Mouse (Mus musculus): ENCODE results near the gene Zfp952. TPM values are rescaled to one million over a fixed set of nuclear protein-coding genes. Genes with fewer than 3 reads are reported as not detected.

Zfp952 gene
- total and polyA plus RNA-seq, 3 experiments = 4.2 to 5.7 (median 5.5) TPM

- Histone ChIP-seq H3K4me1 (ENCODE audit: control insufficient read depth in 1 of 2, insufficient read depth in 2 of 2) (no peaks in the 10 kb centered on the region), H3K27ac (ENCODE audit: insufficient read depth, low read depth) (no peak overlapping the region), H3K4me2 (ENCODE audit: insufficient read depth, low read depth, poor library complexity, severe bottlenecking) (no peak overlapping the region), H3K79me2 (replicated peaks; ENCODE audit: control insufficient read depth, extremely low read depth, insufficient read depth, poor library complexity, severe bottlenecking) (peaks cover 5% of the 10 kb centered on the region; the same call in 1 of the 2 replicates), H3K36me3 (replicated peaks in 1 of 2; ENCODE audit: control insufficient read depth in 1 of 2, insufficient read depth in 1 of 2, low read length in 1 of 2) (peaks cover 27 to 46% of the 10 kb centered on the region in 2 experiments), H3K4me3 (replicated peaks in 1 of 3; ENCODE audit: low read depth in 2 of 3, low read length in 2 of 3, poor library complexity in 1 of 3) (no peak overlapping the region), H3K9me3 (replicated peaks; ENCODE audit: low read length) (peaks cover 2% of the 10 kb centered on the region), H3K27me3 (replicated peaks) (no peaks in the 10 kb centered on the region), H3K9ac (ENCODE audit: insufficient read depth, low read depth) (no peak overlapping the region)
- dilution Hi-C loops (cut with MboI; ENCODE audit: extremely low pct_ligation_motif_present, extremely low pct_unique_long_range_greater_than_20kb, low sequenced_read_pairs) (no loop called here), in situ Hi-C loops (cut with MboI; ENCODE audit: low pct_ligation_motif_present, low pct_unique_long_range_greater_than_20kb, low sequenced_read_pairs) (no loop called here)
- TF ChIP-seq TCF12 (IDR thresholded peaks at IDR 0.05; ENCODE audit: low read depth, low read length) = no peak
- no peak for TF ChIP-seq SMC3 (IDR thresholded peaks at IDR 0.05; ENCODE audit: low read depth, low read length)
- TF ChIP-seq KAT2A (IDR thresholded peaks at IDR 0.05; ENCODE audit: insufficient replicate concordance, low read length) = no peak
- no peak for TF ChIP-seq NELFE (IDR thresholded peaks at IDR 0.05; ENCODE audit: low read depth, low read length)
- no peak for TF ChIP-seq MYC (IDR thresholded peaks at IDR 0.05; ENCODE audit: low read depth, low read length)
- no peak for TF ChIP-seq CHD1 (IDR thresholded peaks at IDR 0.05; ENCODE audit: low read depth, low read length)
- TF ChIP-seq POLR2A (IDR thresholded peaks at IDR 0.05; ENCODE audit: low read depth, low read length) = no peak
- no peak for TF ChIP-seq POLR2AphosphoS2 (IDR thresholded peaks at IDR 0.05; ENCODE audit: low read depth, low read length)
- TF ChIP-seq CTCF (conservative IDR thresholded peaks at IDR 0.05 in 1 of 2, IDR thresholded peaks at IDR 0.05 in 1 of 2; ENCODE audit: low read depth in 2 of 2, low read length in 2 of 2) = no peak
- DNase-seq (ENCODE audit: extremely low read depth) = no peak
These were observed 11.6 kb upstream of the Zfp952 start for GRCm38 (mm10) chr17:32981361-32981760.

- no peak for TF ChIP-seq BHLHE40 (IDR thresholded peaks at IDR 0.05; ENCODE audit: low read depth, low read length)
- TF ChIP-seq PAX5 (IDR thresholded peaks at IDR 0.05; ENCODE audit: low read length) = no peak
- TF ChIP-seq E2F4 (IDR thresholded peaks at IDR 0.05; ENCODE audit: insufficient replicate concordance, low read depth, low read length) = no peak
- TF ChIP-seq CHD2 (IDR thresholded peaks at IDR 0.05; ENCODE audit: low read length) = no peak
- no peak for TF ChIP-seq CHD1 (IDR thresholded peaks at IDR 0.05; ENCODE audit: low read depth, low read length)
- TF ChIP-seq ZC3H11A (IDR thresholded peaks at IDR 0.05; ENCODE audit: low read depth, low read length) = no peak
- TF ChIP-seq NELFE (IDR thresholded peaks at IDR 0.05; ENCODE audit: low read depth, low read length) = no peak
- no peak for TF ChIP-seq ETS1 (conservative IDR thresholded peaks at IDR 0.05; ENCODE audit: low read depth, low read length)
- no peak for TF ChIP-seq JUN (IDR thresholded peaks at IDR 0.05; ENCODE audit: insufficient read depth, low read depth, low read length)
- TF ChIP-seq USF2 (conservative IDR thresholded peaks at IDR 0.05; ENCODE audit: low read depth, low read length) = no peak
- no peak for TF ChIP-seq EP300 (IDR thresholded peaks at IDR 0.05; ENCODE audit: low read length)
- TF ChIP-seq MAFK (IDR thresholded peaks at IDR 0.05; ENCODE audit: insufficient replicate concordance, low read length) = no peak
- Histone ChIP-seq H3K36me3 (replicated peaks in 1 of 2; ENCODE audit: control insufficient read depth in 1 of 2, insufficient read depth in 1 of 2, low read length in 1 of 2) (peaks cover 0 to 4% of the 10 kb centered on the region in 2 experiments), H3K9me3 (replicated peaks; ENCODE audit: low read length) (peaks cover 2% of the 10 kb centered on the region), H3K9ac (ENCODE audit: insufficient read depth, low read depth) (no peak overlapping the region), H3K27me3 (replicated peaks) (no peaks in the 10 kb centered on the region), H3K27ac (ENCODE audit: insufficient read depth, low read depth) (no peak overlapping the region), H3K79me2 (replicated peaks; ENCODE audit: control insufficient read depth, extremely low read depth, insufficient read depth, poor library complexity, severe bottlenecking) (no peaks in the 10 kb centered on the region), H3K4me2 (ENCODE audit: insufficient read depth, low read depth, poor library complexity, severe bottlenecking) (no peak overlapping the region), H3K4me1 (ENCODE audit: control insufficient read depth in 1 of 2, insufficient read depth in 2 of 2) (no peaks in the 10 kb centered on the region), H3K4me3 (replicated peaks in 1 of 3; ENCODE audit: low read depth in 2 of 3, low read length in 2 of 3, poor library complexity in 1 of 3) (no peak overlapping the region)
- in situ Hi-C loops (cut with MboI; ENCODE audit: low pct_ligation_motif_present, low pct_unique_long_range_greater_than_20kb, low sequenced_read_pairs) (no loop called here), dilution Hi-C loops (cut with MboI; ENCODE audit: extremely low pct_ligation_motif_present, extremely low pct_unique_long_range_greater_than_20kb, low sequenced_read_pairs) (no loop called here)
- no peak for DNase-seq (ENCODE audit: extremely low read depth)
These were observed 6.6 kb upstream of the Zfp952 start for GRCm38 (mm10) chr17:32986301-32986700.

Measured in CH12.LX (cell line).